Mouse (Mus musculus) liver, embryonic 16.5 days (tissue): ENCODE results near the gene Gm5737. TPM values are rescaled to one million over a fixed set of nuclear protein-coding genes. Genes with fewer than 3 reads are reported as not detected.

Experiments
- ATAC-seq: fragments of 200-750 bp; cut with Nextera tagmentation; 2 replicates; pipeline ENCODE4 v1.8.0; 2017; ENCODE audit warnings: low read depth, mild to moderate bottlenecking, moderate number of reproducible peaks, moderate library complexity
- H3K27ac ChIP-seq: fragments of 300-500 bp; sonication (generic); 2 replicates; pipeline ENCODE4 v1.5.1; 2014; ENCODE audit warnings: mild to moderate bottlenecking, low read length
- H3K27me3 ChIP-seq: fragments of 300-500 bp; sonication (generic); 2 replicates; pipeline ENCODE4 v1.6.1; 2014; ENCODE audit warnings: low read depth, low read length, mixed read lengths; ENCODE audit not compliant: control insufficient read depth, insufficient read depth
- H3K36me3 ChIP-seq: fragments of 300-500 bp; sonication (generic); 2 replicates; pipeline ENCODE4 v1.6.1; 2014; ENCODE audit warnings: mild to moderate bottlenecking; ENCODE audit not compliant: control insufficient read depth, insufficient read depth
- H3K4me1 ChIP-seq: fragments of 300-500 bp; sonication (generic); 2 replicates; pipeline ENCODE4 v1.6.1; 2014; ENCODE audit warnings: low read depth, low read length, mixed read lengths; ENCODE audit not compliant: control insufficient read depth
- H3K4me2 ChIP-seq: fragments of 300-500 bp; sonication (generic); 2 replicates; pipeline ENCODE4 v1.6.1; 2014; ENCODE audit warnings: low read depth, low read length, mixed read lengths
- H3K4me3 ChIP-seq: fragments of 300-500 bp; sonication (generic); 2 replicates; pipeline ENCODE4 v1.5.1; 2014; ENCODE audit warnings: low read depth, mild to moderate bottlenecking, low read length
- H3K9ac ChIP-seq: fragments of 300-500 bp; sonication (generic); 2 replicates; pipeline ENCODE4 v1.6.1; 2014; ENCODE audit warnings: low read depth, low read length
- H3K9me3 ChIP-seq: fragments of 300-500 bp; sonication (generic); replicated peaks from 2 replicates; pipeline ENCODE4 v1.6.1; 2016; ENCODE audit warnings: low read length; ENCODE audit not compliant: control insufficient read depth
- WGBS: fragments of 180-500 bp; shearing (Covaris S2); extraction: QIAGEN DNeasy Blood & Tissue Kit; methylation state at CpG from one replicate; pipeline ENCODE4 v1.1.7; 2014; ENCODE audit not compliant: insufficient replicate concordance; 5-methylcytosine and 5-hydroxymethylcytosine counted together
- polyA plus RNA-seq: library from polyadenylated mRNA; unstranded; fragments of >200 nt; fragmentation: Nextera tagmentation; extraction: Ambion mirVana; gene quantifications from 2 replicates; pipeline ENCODE4 v1.2.1, GENCODE M21; 2015

Gm5737 gene
- polyA plus RNA-seq: not detected in 2 replicates

DNA sequence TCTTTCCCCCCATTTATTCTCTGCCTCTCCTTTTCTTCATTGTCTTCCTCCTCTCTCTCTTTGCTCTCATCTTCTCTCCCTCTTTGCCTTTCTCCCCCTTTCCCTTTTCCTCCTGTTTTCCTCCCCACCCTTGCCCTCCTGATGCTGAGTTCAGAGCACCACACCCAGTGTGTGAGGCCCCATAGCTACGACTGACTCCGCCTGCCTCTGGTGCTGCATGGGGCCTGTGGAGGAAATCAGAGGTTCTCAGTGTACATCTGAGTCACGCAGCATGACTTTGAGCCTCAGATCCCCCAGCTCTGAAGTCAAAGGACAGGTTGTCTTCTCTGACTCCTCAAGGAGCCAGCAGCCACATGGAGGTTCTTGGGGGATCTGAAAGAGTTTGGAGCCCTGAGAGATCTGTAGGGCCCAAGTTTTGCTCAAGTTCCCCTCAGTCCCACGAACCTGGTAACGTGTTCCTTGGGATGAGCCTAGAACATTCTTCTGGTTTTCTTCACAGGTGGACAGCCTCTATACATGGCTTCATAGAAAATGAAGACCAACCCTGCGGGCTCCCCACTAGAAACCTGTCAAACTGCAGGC is at the start of gene Gm5737:
Gene Gm5737 (plus strand): TSS at position 532 of the 582 bp plus-strand sequence.
- Histone ChIP-seq H3K27me3 (peaks cover 8% of the 10 kb centered on the region), H3K4me3 (no peak within 1 kb of the TSS), H3K4me1 (no peaks in the 10 kb centered on the region), H3K36me3 (no peaks in the 10 kb centered on the region), H3K9ac (no peak within 1 kb of the TSS), H3K27ac (no peak within 1 kb of the TSS), H3K4me2 (no peak within 1 kb of the TSS), H3K9me3 (no peaks in the 10 kb centered on the region)
- WGBS: 53% methylated on average over 6 of the region's 6 CpGs
- no peak for ATAC-seq

DNA sequence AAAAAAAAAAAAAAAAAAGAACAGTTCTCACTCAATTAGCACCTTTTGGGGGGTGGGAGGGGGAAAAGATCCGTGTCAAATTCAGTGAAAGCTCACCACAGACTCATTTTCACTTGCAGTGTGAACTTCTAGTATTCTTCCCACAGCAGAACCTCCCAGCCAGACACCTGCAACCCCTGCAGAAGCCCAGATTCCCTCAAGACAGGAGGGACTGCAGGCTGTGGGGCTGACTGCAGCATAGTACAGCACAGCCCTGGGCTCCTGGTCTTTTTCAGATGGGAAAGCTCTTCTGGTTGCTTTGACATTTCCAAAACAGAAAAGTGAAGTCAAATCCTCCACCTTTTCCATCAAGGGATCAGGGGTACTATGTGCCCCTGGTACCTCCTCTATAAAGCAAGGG is 44.8 kb upstream of the Gm5737 start:
- Histone ChIP-seq H3K9me3 (no peaks in the 10 kb centered on the region), H3K27ac (no peak overlapping the region), H3K36me3 (no peaks in the 10 kb centered on the region), H3K9ac (no peak overlapping the region), H3K27me3 (no peaks in the 10 kb centered on the region), H3K4me2 (no peak overlapping the region), H3K4me1 (no peaks in the 10 kb centered on the region), H3K4me3 (no peak overlapping the region)
- no peak for ATAC-seq
- WGBS: 4% methylated on average over 1 of the region's 1 CpGs

DNA sequence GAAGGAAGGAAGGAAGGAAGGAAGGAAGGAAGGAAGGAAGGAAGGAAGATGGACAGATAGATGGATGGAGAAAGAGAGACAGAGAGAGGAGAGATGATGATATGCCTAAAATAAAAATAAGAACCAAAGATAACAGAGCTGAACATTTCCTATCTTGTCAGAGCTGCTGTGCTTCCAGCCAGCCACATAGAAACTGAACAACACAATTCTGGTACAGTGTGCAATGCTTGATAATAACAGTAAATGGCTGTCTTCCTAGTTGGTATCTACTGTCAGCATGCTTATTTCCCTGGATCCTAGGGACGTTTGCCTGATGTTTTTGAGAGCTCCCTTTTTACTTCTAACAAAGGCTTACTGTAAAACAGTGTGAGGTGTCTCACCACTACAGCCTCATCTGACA is 40.8 kb upstream of the Gm5737 start:
- 24% methylated on average over 1 of the region's 1 CpGs for WGBS
- Histone ChIP-seq H3K4me1 (no peaks in the 10 kb centered on the region), H3K27me3 (no peaks in the 10 kb centered on the region), H3K4me3 (no peak overlapping the region), H3K9ac (no peak overlapping the region), H3K27ac (no peak overlapping the region), H3K36me3 (no peaks in the 10 kb centered on the region), H3K4me2 (no peak overlapping the region), H3K9me3 (no peaks in the 10 kb centered on the region)
- ATAC-seq: no peak

GRCm38 (mm10) chr7:120778012-120778411 is 34.2 kb upstream of the Gm5737 start:
- H3K36me3 ChIP-seq: no peaks in the 10 kb centered on the region
- no peak overlapping the region for H3K27ac ChIP-seq
- 12% methylated on average over 2 of the region's 2 CpGs for WGBS
- H3K4me1 ChIP-seq: no peaks in the 10 kb centered on the region; the same call in none of the 2 replicates
- no peak overlapping the region for H3K4me3 ChIP-seq
- no peaks in the 10 kb centered on the region for H3K9me3 ChIP-seq
- peak; percentile 58; the same call in 1 of the 2 replicates for ATAC-seq
- H3K27me3 ChIP-seq: no peaks in the 10 kb centered on the region
- H3K9ac ChIP-seq: no peak overlapping the region
- H3K4me2 ChIP-seq: no peak overlapping the region

DNA sequence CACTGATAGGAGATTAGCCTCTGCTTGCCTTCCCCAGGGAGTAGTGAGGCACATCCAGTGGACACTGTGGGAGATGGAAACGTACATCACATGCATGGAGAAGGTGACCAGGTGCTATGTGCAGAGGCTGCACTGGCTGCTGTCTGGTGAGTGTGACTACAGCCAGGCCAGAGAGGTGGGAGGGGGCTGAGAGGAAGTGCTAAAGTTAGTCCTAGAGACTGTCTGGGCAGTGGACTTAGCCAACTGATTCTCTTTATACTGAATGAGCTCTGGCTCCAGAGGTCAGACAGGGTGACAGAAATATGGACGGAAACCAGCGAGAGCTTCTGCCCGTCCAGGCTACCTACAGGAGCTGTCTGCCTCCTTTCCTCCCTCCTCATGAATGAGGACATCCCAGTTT is 16.6 kb upstream of the Gm5737 start:
- H3K4me2 ChIP-seq: no peak overlapping the region
- ATAC-seq: no peak
- no peaks in the 10 kb centered on the region for H3K36me3 ChIP-seq
- H3K9me3 ChIP-seq: no peaks in the 10 kb centered on the region
- no peak overlapping the region for H3K4me3 ChIP-seq
- no peaks in the 10 kb centered on the region for H3K4me1 ChIP-seq
- 50% methylated on average over 4 of the region's 4 CpGs for WGBS
- no peak overlapping the region for H3K27ac ChIP-seq
- H3K9ac ChIP-seq: no peak overlapping the region
- no peaks in the 10 kb centered on the region for H3K27me3 ChIP-seq

DNA sequence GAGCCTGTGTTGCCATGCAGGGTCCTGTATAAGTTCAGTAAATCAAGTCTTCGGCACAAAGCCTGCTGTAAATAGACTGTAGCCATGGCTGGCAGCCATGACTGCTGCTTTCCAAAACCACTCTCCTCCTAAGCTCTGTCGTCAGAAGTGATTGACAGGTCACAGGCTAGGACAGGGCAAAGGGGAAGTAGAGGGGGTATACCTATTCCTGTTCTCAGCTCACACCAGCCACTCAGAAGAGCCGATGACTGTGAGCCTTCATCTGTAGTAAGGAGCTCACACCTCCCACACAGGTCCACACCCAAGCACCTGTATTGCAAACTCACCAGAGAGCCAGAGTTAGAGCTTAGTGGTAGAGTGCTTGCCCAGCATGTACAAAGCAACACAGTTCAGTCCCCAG is 15.8 kb upstream of the Gm5737 start:
- Histone ChIP-seq H3K4me2 (no peak overlapping the region), H3K27me3 (no peaks in the 10 kb centered on the region), H3K36me3 (no peaks in the 10 kb centered on the region), H3K9ac (no peak overlapping the region), H3K4me3 (no peak overlapping the region), H3K9me3 (no peaks in the 10 kb centered on the region), H3K27ac (no peak overlapping the region), H3K4me1 (no peaks in the 10 kb centered on the region)
- ATAC-seq: no peak
- WGBS: 43% methylated on average over 3 of the region's 3 CpGs

GRCm38 (mm10) chr7:120803268-120803667 is 8.9 kb upstream of the Gm5737 start:
- Histone ChIP-seq H3K4me3 (no peak overlapping the region), H3K9ac (no peak overlapping the region), H3K4me2 (no peak overlapping the region), H3K36me3 (no peaks in the 10 kb centered on the region), H3K9me3 (no peaks in the 10 kb centered on the region), H3K27me3 (no peaks in the 10 kb centered on the region), H3K4me1 (no peaks in the 10 kb centered on the region), H3K27ac (no peak overlapping the region)
- no peak for ATAC-seq
- 67% methylated on average over 2 of the region's 2 CpGs for WGBS

GRCm38 (mm10) chr7:120809705-120810104 is 2.5 kb upstream of the Gm5737 start:
- Histone ChIP-seq H3K27ac (no peak overlapping the region), H3K4me3 (no peak overlapping the region), H3K4me1 (no peaks in the 10 kb centered on the region), H3K9me3 (no peaks in the 10 kb centered on the region), H3K27me3 (peaks cover 8% of the 10 kb centered on the region), H3K36me3 (no peaks in the 10 kb centered on the region), H3K4me2 (no peak overlapping the region), H3K9ac (no peak overlapping the region)
- no peak; the same call in 1 of the 2 replicates for ATAC-seq
- WGBS: 13% methylated on average over 27 of the region's 27 CpGs

DNA sequence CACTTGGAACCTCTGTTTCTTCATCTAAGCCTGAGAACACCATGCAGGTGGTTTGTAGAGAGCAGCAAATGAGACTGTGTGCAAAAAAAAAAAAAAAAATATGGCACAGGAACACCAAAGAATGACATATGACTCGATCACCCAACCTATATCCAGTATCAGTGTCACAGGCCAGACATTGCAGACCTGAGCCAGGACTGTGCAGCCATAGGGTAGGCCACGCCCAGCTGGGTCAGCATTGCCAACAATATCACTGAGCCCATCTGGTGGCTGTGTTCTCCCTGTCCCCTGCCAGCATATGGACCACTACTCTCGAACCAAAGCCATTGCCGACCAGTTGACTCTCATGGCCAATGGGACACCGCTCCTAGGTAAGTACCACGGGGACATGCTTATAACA is 5.4 kb downstream of the Gm5737 start:
- no peak for ATAC-seq
- Histone ChIP-seq H3K4me2 (no peak overlapping the region), H3K27ac (no peak overlapping the region), H3K9ac (no peak overlapping the region), H3K4me3 (no peak overlapping the region), H3K4me1 (no peaks in the 10 kb centered on the region), H3K27me3 (no peaks in the 10 kb centered on the region; the same call in 1 of the 2 replicates), H3K9me3 (no peaks in the 10 kb centered on the region), H3K36me3 (no peaks in the 10 kb centered on the region)
- WGBS: 66% methylated on average over 6 of the region's 6 CpGs
